Mouse (Mus musculus): ENCODE data around the gene Sec11a.

DNA sequence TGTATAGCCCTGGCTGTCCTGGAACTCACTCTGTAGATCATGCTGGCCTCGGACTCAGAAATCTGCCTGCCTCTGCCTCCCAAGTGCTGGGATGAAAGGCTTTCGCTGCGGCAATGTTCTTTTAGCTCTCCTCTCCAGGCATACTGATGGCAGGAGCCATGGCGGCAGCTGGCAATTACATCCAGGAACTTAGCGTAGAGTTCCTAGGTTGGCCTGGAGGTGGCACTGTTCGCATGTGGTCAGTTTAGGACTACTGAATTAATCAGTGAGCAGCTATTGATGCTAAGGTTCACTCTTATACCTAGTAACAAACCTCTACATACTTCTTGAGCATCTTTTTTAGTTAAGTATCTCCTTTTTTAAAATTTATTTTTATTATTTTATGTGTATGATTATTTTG lies 90.4 kb downstream of the Sec11a start:
- TF ChIP-seq CTCF (IDR thresholded peaks at IDR 0.05; ENCODE audit: extremely low read depth, insufficient read depth, insufficient read length, insufficient replicate concordance) (peak; percentile 78; the same call in 1 of the 2 replicates), POLR2A (IDR thresholded peaks at IDR 0.05; ENCODE audit: low read depth, low read length) (no peak)

All from spleen, adult 2 months (tissue).